Mouse (Mus musculus) kidney, postnatal 0 days (tissue): ENCODE measurements at regions not wholly inside any gene's neighbourhood (a gene's known extent, or its start where the extent isn't known, plus 50 kb on each side); places are given as distances from the start of the nearest gene placed in this dataset.

Source experiments
- ATAC-seq: fragments of 200-750 bp; cut with Nextera tagmentation; replicated peaks from 2 replicates; pipeline ENCODE4 v1.8.0; 2017; ENCODE audit warnings: low read depth, moderate number of reproducible peaks, moderate TSS enrichment, moderate library complexity; ENCODE audit not compliant: low FRiP score
- DNase-seq: peaks from one replicate; pipeline ENCODE4 v3.0.0-alpha.2; 2016; ENCODE audit warnings: low spot score
- H3K27ac ChIP-seq: fragments of 300-500 bp; sonication (generic); 2 replicates; pipeline ENCODE4 v1.5.1; 2014; ENCODE audit warnings: mild to moderate bottlenecking
- H3K27me3 ChIP-seq: fragments of 300-500 bp; sonication (generic); 2 replicates; pipeline ENCODE4 v1.6.1; 2014; ENCODE audit warnings: low read length, mixed read lengths; ENCODE audit not compliant: insufficient read depth
- H3K36me3 ChIP-seq: fragments of 300-500 bp; sonication (generic); 2 replicates; pipeline ENCODE4 v1.6.1; 2014; ENCODE audit warnings: low read length, mixed read lengths; ENCODE audit not compliant: insufficient read depth
- H3K4me1 ChIP-seq: fragments of 300-500 bp; sonication (generic); replicated peaks from 2 replicates; pipeline ENCODE4 v1.6.1; 2014; ENCODE audit warnings: antibody characterized with exemption, low read length, mixed read lengths; ENCODE audit not compliant: insufficient read depth
- H3K4me2 ChIP-seq: fragments of 300-500 bp; sonication (generic); 2 replicates; pipeline ENCODE4 v1.6.1; 2014; ENCODE audit warnings: mild to moderate bottlenecking, low read length, moderate library complexity, mixed read lengths
- H3K4me3 ChIP-seq: fragments of 300-500 bp; sonication (generic); replicated peaks from 2 replicates; pipeline ENCODE4 v1.5.1; 2014; ENCODE audit warnings: low read depth, low read length
- H3K9ac ChIP-seq: fragments of 300-500 bp; sonication (generic); 2 replicates; pipeline ENCODE4 v1.6.1; 2014; ENCODE audit warnings: low read depth, low read length
- H3K9me3 ChIP-seq: fragments of 300-500 bp; sonication (generic); replicated peaks from 2 replicates; pipeline ENCODE4 v1.6.1; 2016; ENCODE audit warnings: low read length, inconsistent platforms, mixed read lengths
- CTCF ChIP-seq: IDR thresholded peaks from 2 replicates; pipeline ENCODE4 v1.5.1; 2016; ENCODE audit warnings: antibody characterized with exemption, low read depth, mild to moderate bottlenecking, moderate library complexity
- WGBS: fragments of 180-500 bp; shearing (Covaris S2); extraction: QIAGEN DNeasy Blood & Tissue Kit; methylation state at CpG from one replicate; pipeline ENCODE4 v1.1.7; 2014; 5-methylcytosine and 5-hydroxymethylcytosine counted together

GRCm38 (mm10) chr15:97112452-97113200, 56.9 kb upstream of the Slc38a4 start:
- DNase-seq: peak; percentile 74
- no peak overlapping the region for H3K4me3 ChIP-seq
- H3K27me3 ChIP-seq: no peaks in the 10 kb centered on the region
- H3K9me3 ChIP-seq: no peaks in the 10 kb centered on the region
- no peak for TF ChIP-seq CTCF
- no peak for ATAC-seq
- no peaks in the 10 kb centered on the region for H3K36me3 ChIP-seq
- H3K27ac ChIP-seq: no peak overlapping the region
- WGBS: 67% methylated on average over 19 of the region's 19 CpGs
- H3K9ac ChIP-seq: no peak overlapping the region
- no peak overlapping the region for H3K4me2 ChIP-seq
- H3K4me1 ChIP-seq: 0 out of 2 replicates have a peak, but pooled peaks cover 6% of the 10 kb centered on the region

- H3K4me1 ChIP-seq: 0 out of 2 replicates have a peak, but pooled peaks cover 7% of the 10 kb centered on the region
- 62% methylated on average over 11 of the region's 11 CpGs for WGBS
- H3K27ac ChIP-seq: no peak overlapping the region
Measured at GRCm38 (mm10) chr15:97111320-97112192, 55.8 kb upstream of the Slc38a4 start.

GRCm38 (mm10) chr15:97107779-97108178, 52.0 kb upstream of the Slc38a4 start:
- DNase-seq: peak; percentile 81
- no peak overlapping the region for H3K27ac ChIP-seq
- 0 out of 2 replicates have a peak, but pooled peaks cover 7% of the 10 kb centered on the region for H3K4me1 ChIP-seq
- H3K36me3 ChIP-seq: no peaks in the 10 kb centered on the region
- ATAC-seq: no peak
- no peak overlapping the region for H3K4me3 ChIP-seq
- no peak for TF ChIP-seq CTCF
- H3K27me3 ChIP-seq: no peaks in the 10 kb centered on the region
- H3K9ac ChIP-seq: no peak overlapping the region
- 4% methylated on average over 10 of the region's 10 CpGs for WGBS
- no peaks in the 10 kb centered on the region for H3K9me3 ChIP-seq
- no peak overlapping the region for H3K4me2 ChIP-seq

More at GRCm38 (mm10) chr15:97111320-97112192, 55.8 kb upstream of the Slc38a4 start:
- Histone ChIP-seq H3K9ac (no peak overlapping the region), H3K4me3 (no peak overlapping the region), H3K4me2 (no peak overlapping the region), H3K9me3 (no peaks in the 10 kb centered on the region), H3K36me3 (no peaks in the 10 kb centered on the region), H3K27me3 (no peaks in the 10 kb centered on the region)
- ATAC-seq: no peak
- TF ChIP-seq CTCF: no peak
- peak; percentile 72 for DNase-seq

- no peak for DNase-seq
- Histone ChIP-seq H3K36me3 (no peaks in the 10 kb centered on the region), H3K9me3 (no peaks in the 10 kb centered on the region), H3K27me3 (no peaks in the 10 kb centered on the region), H3K4me1 (0 out of 2 replicates have a peak, but pooled peaks cover 7% of the 10 kb centered on the region), H3K4me2 (no peak overlapping the region), H3K4me3 (no peak overlapping the region), H3K27ac (no peak overlapping the region), H3K9ac (no peak overlapping the region)
- TF ChIP-seq CTCF: no peak
- WGBS: 78% methylated on average over 6 of the region's 6 CpGs
- ATAC-seq: no peak
Measured at GRCm38 (mm10) chr15:97106556-97106955, 50.8 kb upstream of the Slc38a4 start.
